Mouse (Mus musculus): ENCODE data around the gene Nop58. TPM values are rescaled to one million over a fixed set of nuclear protein-coding genes. Genes with fewer than 3 reads are reported as not detected.
A peak's percentile ranks its signal among the peaks of the same experiment; 100 is the strongest.
"Not testable (repeated sequence)": the region's sequence is repeated elsewhere in the genome, so short reads cannot be mapped to it uniquely, and the experiment has no call there.

Gene Nop58
- polyA plus RNA-seq, 1 experiment from 2014 or later = 194 TPM

GRCm38 (mm10) chr1:59738768-59739414 lies 54.1 kb downstream of the Nop58 start:
- no peak overlapping the region for H3K4me3 ChIP-seq
- H3K9me3 ChIP-seq = no peaks in the 10 kb centered on the region
- H3K27ac ChIP-seq = no peak overlapping the region
- WGBS = 89% methylated on average over 6 of the region's 6 CpGs
- H3K36me3 ChIP-seq = no peaks in the 10 kb centered on the region
- DNase-seq (ENCODE audit: low spot score) = no peak
- no peaks in the 10 kb centered on the region for H3K4me1 ChIP-seq (replicated peaks)
- no peaks in the 10 kb centered on the region for H3K27me3 ChIP-seq (ENCODE audit: insufficient read depth, poor library complexity, severe bottlenecking)

DNA sequence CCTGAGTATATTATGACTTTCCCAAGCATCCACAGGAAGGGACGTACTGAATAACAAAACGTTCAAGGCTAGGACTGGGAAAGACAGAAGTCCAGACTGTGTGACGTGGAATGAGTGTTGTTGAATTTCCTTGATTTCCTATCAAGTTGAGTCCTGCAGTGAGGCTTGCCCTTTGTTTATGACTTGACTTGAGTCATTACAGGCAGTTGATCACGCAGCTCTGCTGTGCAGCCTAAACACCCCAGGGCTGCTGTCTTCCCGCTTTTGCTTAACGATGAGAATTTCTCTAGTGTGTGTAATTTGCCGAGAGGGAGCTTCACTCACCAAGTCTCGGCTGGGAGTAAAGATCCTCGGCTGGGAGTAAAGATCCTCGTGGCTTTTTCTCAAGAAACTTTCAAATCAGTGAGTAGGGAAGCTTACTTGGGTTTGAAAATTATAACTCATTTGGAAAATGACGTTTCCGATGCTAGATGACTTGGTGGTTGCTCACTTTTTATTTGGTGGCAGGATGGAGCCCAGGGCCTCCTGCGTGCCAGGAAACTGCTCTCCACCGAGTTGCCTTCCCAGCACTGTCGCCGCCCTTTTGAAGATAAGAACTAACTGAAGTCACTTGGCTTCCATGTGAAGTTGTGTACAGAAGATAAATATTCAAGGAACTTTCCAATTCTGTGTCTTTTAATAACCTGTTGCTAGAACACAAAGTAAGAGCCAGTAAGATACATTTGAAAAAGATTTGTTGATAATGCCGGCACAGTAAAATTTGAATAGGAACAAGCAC lies 55.0 kb downstream of the Nop58 start:
- no peaks in the 10 kb centered on the region for H3K9me3 ChIP-seq
- no peaks in the 10 kb centered on the region for H3K4me1 ChIP-seq (replicated peaks)
- DNase-seq (ENCODE audit: low spot score) = no peak
- no peak overlapping the region for H3K4me3 ChIP-seq
- H3K36me3 ChIP-seq = no peaks in the 10 kb centered on the region
- H3K27me3 ChIP-seq (ENCODE audit: insufficient read depth, poor library complexity, severe bottlenecking) = no peaks in the 10 kb centered on the region
- no peak overlapping the region for H3K27ac ChIP-seq
- WGBS = 83% methylated on average over 17 of the region's 17 CpGs

DNA sequence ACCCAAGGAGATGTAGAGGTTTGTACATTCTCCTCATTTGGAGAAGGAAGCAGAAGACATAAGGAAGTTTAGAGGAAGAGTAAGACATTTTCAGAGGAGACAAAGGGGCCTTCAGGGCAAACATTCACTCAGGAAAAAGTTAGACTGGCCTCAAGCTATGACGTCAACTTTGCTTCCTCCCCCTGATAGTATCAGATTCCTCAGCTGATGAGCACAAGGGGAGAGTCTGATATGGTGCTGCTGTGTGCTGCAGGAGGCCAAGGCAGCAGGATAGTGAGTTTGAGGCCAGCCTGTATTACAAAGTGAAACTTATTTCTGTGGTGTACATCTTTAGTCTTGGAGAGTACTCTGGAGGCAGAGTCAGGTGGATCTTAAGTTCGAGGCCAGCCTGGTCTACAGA lies 64.3 kb downstream of the Nop58 start:
- WGBS = 83% methylated on average over 2 of the region's 2 CpGs
- H3K9me3 ChIP-seq = no peaks in the 10 kb centered on the region
- no peak overlapping the region for H3K4me3 ChIP-seq
- no peaks in the 10 kb centered on the region for H3K27me3 ChIP-seq (ENCODE audit: insufficient read depth, poor library complexity, severe bottlenecking)
- no peak overlapping the region for H3K27ac ChIP-seq
- no peaks in the 10 kb centered on the region for H3K4me1 ChIP-seq (replicated peaks)
- no peak for DNase-seq (ENCODE audit: low spot score)
- no peaks in the 10 kb centered on the region for H3K36me3 ChIP-seq

- not testable (repeated sequence) for H3K36me3 ChIP-seq; H3K27me3 ChIP-seq (ENCODE audit: insufficient read depth, poor library complexity, severe bottlenecking); H3K27ac ChIP-seq; H3K4me3 ChIP-seq; H3K4me1 ChIP-seq (replicated peaks); H3K9me3 ChIP-seq; DNase-seq (ENCODE audit: low spot score)
- WGBS = 71% methylated on average over 5 of the region's 5 CpGs
Observed at GRCm38 (mm10) chr1:59749724-59750123, 65.0 kb downstream of the Nop58 start.

DNA sequence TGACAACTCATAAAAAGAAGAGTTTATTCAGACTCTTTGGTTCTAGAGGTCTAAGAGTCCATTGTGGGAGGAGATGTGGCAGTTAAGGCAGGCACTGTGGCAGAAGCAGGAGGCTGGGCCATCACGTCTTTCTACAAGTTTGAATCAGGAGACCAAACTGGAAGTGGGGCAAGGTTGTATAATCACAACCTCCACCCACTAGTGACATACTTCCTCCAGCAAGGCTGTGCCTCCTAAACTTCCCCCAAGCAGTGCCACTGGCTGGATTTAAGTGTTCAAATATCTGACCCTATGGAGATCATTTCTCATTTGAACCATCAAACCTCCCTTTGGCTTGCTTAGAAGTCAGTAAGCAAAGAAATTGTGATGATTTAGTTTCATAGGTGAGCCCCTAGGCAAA lies 70.5 kb downstream of the Nop58 start:
- no peak overlapping the region for H3K4me3 ChIP-seq
- no peak overlapping the region for H3K27ac ChIP-seq
- no peak for DNase-seq (ENCODE audit: low spot score)
- no peaks in the 10 kb centered on the region for H3K27me3 ChIP-seq (ENCODE audit: insufficient read depth, poor library complexity, severe bottlenecking)
- H3K4me1 ChIP-seq (replicated peaks) = no peaks in the 10 kb centered on the region
- WGBS = 49% methylated on average over 1 of the region's 1 CpGs
- no peaks in the 10 kb centered on the region for H3K36me3 ChIP-seq
- no peaks in the 10 kb centered on the region for H3K9me3 ChIP-seq

- peaks cover 9% of the 10 kb centered on the region; the same call in 1 of the 2 replicates for H3K4me1 ChIP-seq (replicated peaks)
- WGBS = 94% methylated on average over 1 of the region's 1 CpGs
- no peak overlapping the region for H3K27ac ChIP-seq
Observed at GRCm38 (mm10) chr1:59758325-59758724, 73.6 kb downstream of the Nop58 start.

GRCm38 (mm10) chr1:59762208-59762607 lies 77.4 kb downstream of the Nop58 start:
- Histone ChIP-seq H3K9me3 (no peaks in the 10 kb centered on the region), H3K4me1 (replicated peaks) (peaks cover 26% of the 10 kb centered on the region), H3K27ac (peak overlapping the region; percentile 99), H3K4me3 (peak overlapping the region; percentile 89), H3K36me3 (no peaks in the 10 kb centered on the region), H3K27me3 (ENCODE audit: insufficient read depth, poor library complexity, severe bottlenecking) (no peaks in the 10 kb centered on the region)
- 5% methylated on average over 10 of the region's 10 CpGs for WGBS
- no peak for DNase-seq (ENCODE audit: low spot score)

More at GRCm38 (mm10) chr1:59758325-59758724, 73.6 kb downstream of the Nop58 start:
- no peak overlapping the region for H3K4me3 ChIP-seq
- no peak for DNase-seq (ENCODE audit: low spot score)
- no peaks in the 10 kb centered on the region for H3K27me3 ChIP-seq (ENCODE audit: insufficient read depth, poor library complexity, severe bottlenecking)
- H3K9me3 ChIP-seq = no peaks in the 10 kb centered on the region
- H3K36me3 ChIP-seq = no peaks in the 10 kb centered on the region

DNA sequence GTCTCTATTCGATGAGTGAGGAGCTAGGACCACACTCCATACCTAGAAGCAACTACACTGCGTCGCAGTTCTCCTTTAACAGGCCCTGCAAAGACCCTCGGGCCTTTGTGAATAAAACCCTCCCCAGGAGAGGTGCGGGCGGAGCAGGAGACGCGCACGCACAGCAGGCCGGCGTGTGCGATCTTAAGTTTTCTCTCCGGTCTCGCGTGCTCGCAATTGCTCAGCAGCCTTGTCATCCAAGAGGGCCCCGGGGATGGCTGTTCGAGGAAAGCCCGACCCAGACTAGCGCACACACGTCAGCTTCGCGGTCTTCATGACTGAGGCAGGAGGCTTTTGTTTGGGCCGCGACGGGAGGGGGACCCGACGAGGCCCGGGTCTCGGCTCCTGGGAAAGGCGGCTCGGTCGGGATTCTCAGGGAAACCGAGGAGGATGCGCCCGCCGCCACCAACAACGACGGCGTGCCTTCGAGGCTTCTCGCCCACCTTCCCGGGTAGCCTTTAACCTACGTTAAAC lies 77.9 kb downstream of the Nop58 start:
- peaks cover 29% of the 10 kb centered on the region for H3K4me1 ChIP-seq (replicated peaks)
- H3K27ac ChIP-seq = peak overlapping the region; percentile 99
- 0 out of 2 replicates have a peak, but pooled peaks cover under 1% of the 10 kb centered on the region for H3K36me3 ChIP-seq
- WGBS = under 1% methylated on average over 44 of the region's 44 CpGs
- peak overlapping the region; percentile 89 for H3K4me3 ChIP-seq
- H3K27me3 ChIP-seq (ENCODE audit: insufficient read depth, poor library complexity, severe bottlenecking) = no peaks in the 10 kb centered on the region
- DNase-seq (ENCODE audit: low spot score) = no peak
- H3K9me3 ChIP-seq = no peaks in the 10 kb centered on the region

- no peaks in the 10 kb centered on the region for H3K27me3 ChIP-seq (ENCODE audit: insufficient read depth, poor library complexity, severe bottlenecking)
- WGBS = under 1% methylated on average over 75 of the region's 75 CpGs
Observed at GRCm38 (mm10) chr1:59763164-59763768, 78.5 kb downstream of the Nop58 start, which contains the start of gene Bmpr2. Bmpr2 (plus strand) TSS chr1:59763400.

GRCm38 (mm10) chr1:59763781-59764251 lies 79.0 kb downstream of the Nop58 start:
- peak overlapping the region; percentile 89 for H3K4me3 ChIP-seq
- WGBS = under 1% methylated on average over 55 of the region's 55 CpGs
- H3K27ac ChIP-seq = peak overlapping the region; percentile 99
- no peaks in the 10 kb centered on the region for H3K27me3 ChIP-seq (ENCODE audit: insufficient read depth, poor library complexity, severe bottlenecking)
- peaks cover 33% of the 10 kb centered on the region for H3K4me1 ChIP-seq (replicated peaks)
- H3K9me3 ChIP-seq = no peaks in the 10 kb centered on the region
- H3K36me3 ChIP-seq = peaks cover 11% of the 10 kb centered on the region
- no peak for DNase-seq (ENCODE audit: low spot score)

More at GRCm38 (mm10) chr1:59763164-59763768, 78.5 kb downstream of the Nop58 start, which contains the start of gene Bmpr2:
- H3K4me1 ChIP-seq (replicated peaks) = peaks cover 33% of the 10 kb centered on the region
- peak within 1 kb of the TSS; percentile 89 for H3K4me3 ChIP-seq
- H3K36me3 ChIP-seq = peaks cover 6% of the 10 kb centered on the region; the same call in 1 of the 2 replicates
- peak within 1 kb of the TSS; percentile 99 for H3K27ac ChIP-seq
- H3K9me3 ChIP-seq = no peaks in the 10 kb centered on the region
- DNase-seq (ENCODE audit: low spot score) = peak; percentile 90

DNA sequence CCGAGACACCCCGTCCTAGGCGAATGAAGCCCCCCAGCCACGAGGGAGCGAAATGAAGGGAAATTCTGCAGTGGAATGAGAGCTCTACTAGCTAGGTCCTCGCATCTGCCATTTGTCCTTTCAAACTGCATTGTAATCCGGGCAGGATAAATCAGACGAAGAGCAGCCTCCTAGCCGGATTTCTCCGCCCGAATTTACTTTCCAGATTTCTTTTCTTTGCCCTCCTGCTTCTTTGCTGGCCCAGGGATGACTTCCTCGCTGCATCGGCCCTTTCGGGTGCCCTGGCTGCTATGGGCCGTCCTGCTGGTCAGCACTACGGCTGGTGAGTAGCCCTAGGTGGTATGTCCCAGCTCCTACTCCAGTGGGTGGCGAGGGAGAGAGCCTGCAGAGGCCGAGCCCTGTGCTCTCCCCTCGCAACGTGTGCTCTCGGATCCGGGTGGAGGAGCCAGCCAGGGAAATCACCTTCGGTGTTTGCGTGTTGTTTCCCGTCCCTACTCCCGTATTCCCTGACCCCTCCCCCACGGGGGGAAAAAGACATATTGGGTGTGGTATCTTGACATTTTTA lies 79.7 kb downstream of the Nop58 start:
- H3K4me1 ChIP-seq (replicated peaks) = peaks cover 33% of the 10 kb centered on the region
- under 1% methylated on average over 27 of the region's 27 CpGs for WGBS

DNA sequence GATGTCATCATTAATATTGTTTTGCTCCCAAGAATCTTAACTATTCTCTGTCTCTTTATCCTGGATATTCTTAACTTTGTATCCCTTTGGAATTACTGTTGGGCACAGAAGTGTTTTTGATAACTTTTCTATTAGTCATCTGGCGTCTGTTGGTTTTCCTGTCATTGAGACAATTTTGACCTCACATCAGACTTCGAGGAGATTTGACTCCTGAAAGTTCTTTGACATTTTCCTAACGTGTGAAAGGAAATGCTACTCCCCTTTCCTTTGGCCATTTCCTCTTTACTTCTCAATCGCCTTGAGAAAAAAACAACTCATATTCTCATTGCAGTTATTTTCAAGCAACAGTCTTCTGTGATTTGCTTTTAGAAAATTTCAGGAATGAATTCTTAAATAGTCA lies 80.5 kb downstream of the Nop58 start:
- no peaks in the 10 kb centered on the region for H3K9me3 ChIP-seq
- peaks cover 23% of the 10 kb centered on the region for H3K36me3 ChIP-seq
- H3K4me1 ChIP-seq (replicated peaks) = peaks cover 33% of the 10 kb centered on the region
- no peak for DNase-seq (ENCODE audit: low spot score)
- H3K27ac ChIP-seq = no peak overlapping the region
- H3K4me3 ChIP-seq = peak overlapping the region; percentile 89
- H3K27me3 ChIP-seq (ENCODE audit: insufficient read depth, poor library complexity, severe bottlenecking) = no peaks in the 10 kb centered on the region
- WGBS = 11% methylated on average over 4 of the region's 4 CpGs

More for the DNA sequence above, 79.7 kb downstream of the Nop58 start:
- Histone ChIP-seq H3K4me3 (peak overlapping the region; percentile 89), H3K36me3 (peaks cover 18% of the 10 kb centered on the region), H3K27ac (peak overlapping the region; percentile 99), H3K27me3 (ENCODE audit: insufficient read depth, poor library complexity, severe bottlenecking) (no peaks in the 10 kb centered on the region), H3K9me3 (no peaks in the 10 kb centered on the region)
- peak; percentile 66 for DNase-seq (ENCODE audit: low spot score)

All from hindbrain, embryonic 10.5 days (tissue).